Mouse (Mus musculus): ENCODE data around the gene Olfr594.

DNA sequence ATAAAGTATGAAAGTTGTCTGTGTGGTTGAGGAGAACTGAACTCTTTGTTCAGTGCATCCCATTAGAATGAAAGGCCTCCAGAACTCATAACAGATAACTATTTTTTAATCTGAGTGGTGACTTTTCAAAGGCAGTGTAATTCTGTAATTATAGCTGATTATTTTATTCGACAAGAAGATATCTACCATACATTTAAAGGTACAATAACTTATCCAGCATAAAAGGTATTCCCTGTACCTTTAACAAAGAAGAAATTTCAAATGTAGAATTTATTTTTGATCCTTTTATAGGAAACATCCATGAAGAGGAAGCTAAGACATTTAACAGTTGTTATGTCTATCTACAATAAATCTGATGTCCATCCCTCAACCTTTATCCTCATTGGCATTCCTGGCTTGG, 5.2 kb upstream of the Olfr594 start, which contains the start of gene Olfr593:
- TF ChIP-seq CTCF (IDR thresholded peaks at IDR 0.05; ENCODE audit: insufficient read depth, low read depth, low read length) (no peak), POLR2A (IDR thresholded peaks at IDR 0.05; ENCODE audit: insufficient read depth, low read depth, low read length) (no peak)

Measured in olfactory bulb, adult 2 months (tissue).